Mouse (Mus musculus) liver, embryonic 12.5 days (tissue): ENCODE results near the gene Gucy2e. TPM values are rescaled to one million over a fixed set of nuclear protein-coding genes. Genes with fewer than 3 reads are reported as not detected.

Source experiments
- ATAC-seq: fragments of 200-750 bp; cut with Nextera tagmentation; 2 replicates; pipeline ENCODE4 v1.8.0; 2017; ENCODE audit warnings: moderate number of reproducible peaks, mild to moderate bottlenecking, moderate library complexity
- H3K27ac ChIP-seq: fragments of 300-500 bp; sonication (generic); 2 replicates; pipeline ENCODE4 v1.5.1; 2016; ENCODE audit warnings: mild to moderate bottlenecking
- H3K27me3 ChIP-seq: fragments of 300-500 bp; sonication (generic); replicated peaks from 2 replicates; pipeline ENCODE4 v1.6.1; 2016; ENCODE audit warnings: mild to moderate bottlenecking, moderate library complexity
- H3K36me3 ChIP-seq: fragments of 300-500 bp; sonication (generic); 2 replicates; pipeline ENCODE4 v1.6.1; 2016; ENCODE audit warnings: mild to moderate bottlenecking, moderate library complexity
- H3K4me1 ChIP-seq: fragments of 300-500 bp; sonication (generic); 2 replicates; pipeline ENCODE4 v1.6.1; 2016
- H3K4me2 ChIP-seq: fragments of 300-500 bp; sonication (generic); 2 replicates; pipeline ENCODE4 v1.6.1; 2016; ENCODE audit warnings: mild to moderate bottlenecking, moderate library complexity
- H3K4me3 ChIP-seq: fragments of 300-500 bp; sonication (generic); 2 replicates; pipeline ENCODE4 v1.5.1; 2016; ENCODE audit warnings: mild to moderate bottlenecking, moderate library complexity
- H3K9ac ChIP-seq: fragments of 300-500 bp; sonication (generic); 2 replicates; pipeline ENCODE4 v1.6.1; 2016; ENCODE audit warnings: mild to moderate bottlenecking, moderate library complexity
- H3K9me3 ChIP-seq: fragments of 300-500 bp; sonication (generic); replicated peaks from 2 replicates; pipeline ENCODE4 v1.6.1; 2016; ENCODE audit warnings: mild to moderate bottlenecking, moderate library complexity
- WGBS: fragments of 180-500 bp; shearing (Covaris S2); methylation state at CpG from one replicate; pipeline ENCODE4 v1.1.7; 2016; ENCODE audit not compliant: insufficient replicate concordance; 5-methylcytosine and 5-hydroxymethylcytosine counted together
- polyA plus RNA-seq: library from polyadenylated mRNA; unstranded; fragments of >200 nt; fragmentation: Nextera tagmentation; extraction: Ambion mirVana; gene quantifications from 2 replicates; pipeline ENCODE4 v1.2.1, GENCODE M21; 2016

Gucy2e gene
- polyA plus RNA-seq = not detected in 2 replicates

DNA sequence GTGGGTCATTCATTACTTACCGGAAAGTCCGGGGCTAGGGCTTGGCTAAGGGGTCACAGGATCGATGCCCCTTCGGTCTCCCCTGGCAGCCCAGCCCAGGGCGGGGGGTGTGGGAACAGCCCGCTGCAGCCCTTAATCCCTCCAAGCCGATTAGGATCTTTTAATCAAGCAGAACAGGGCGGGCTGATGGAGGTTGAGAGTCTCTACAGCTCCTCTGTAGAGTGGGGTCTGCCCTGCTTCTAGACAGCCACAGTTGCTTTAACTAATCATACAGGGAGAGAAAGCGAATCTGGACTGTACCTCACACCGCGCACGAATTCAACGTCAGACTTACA lies at the start of gene Gucy2e:
Gucy2e (minus strand) TSS at position 111 of the 335 bp plus-strand sequence.
- Histone ChIP-seq H3K9ac (0 out of 2 replicates have a peak within 1 kb of the TSS, but pooled peaks have one; percentile 32), H3K27me3 (peaks cover 82% of the 10 kb centered on the region), H3K9me3 (no peaks in the 10 kb centered on the region), H3K36me3 (no peaks in the 10 kb centered on the region), H3K4me1 (peaks cover 21% of the 10 kb centered on the region), H3K27ac (no peak within 1 kb of the TSS), H3K4me2 (peak within 1 kb of the TSS; percentile 71), H3K4me3 (peak within 1 kb of the TSS; percentile 45)
- ATAC-seq = no peak
- 18% methylated on average over 13 of the region's 13 CpGs for WGBS

- no peak for ATAC-seq
- no peak overlapping the region for H3K4me3 ChIP-seq
- no peak overlapping the region for H3K27ac ChIP-seq
- H3K9ac ChIP-seq = no peak overlapping the region
- no peaks in the 10 kb centered on the region for H3K36me3 ChIP-seq
- no peaks in the 10 kb centered on the region for H3K4me1 ChIP-seq
- WGBS = 54% methylated on average over 5 of the region's 5 CpGs
- no peak overlapping the region for H3K4me2 ChIP-seq
- no peaks in the 10 kb centered on the region for H3K9me3 ChIP-seq
- peaks cover 12% of the 10 kb centered on the region for H3K27me3 ChIP-seq
Measured at GRCm38 (mm10) chr11:69277267-69277666, 40.4 kb upstream of the Gucy2e start.

GRCm38 (mm10) chr11:69276081-69276480 lies 39.2 kb upstream of the Gucy2e start:
- no peak for ATAC-seq
- 40% methylated on average over 2 of the region's 2 CpGs for WGBS

DNA sequence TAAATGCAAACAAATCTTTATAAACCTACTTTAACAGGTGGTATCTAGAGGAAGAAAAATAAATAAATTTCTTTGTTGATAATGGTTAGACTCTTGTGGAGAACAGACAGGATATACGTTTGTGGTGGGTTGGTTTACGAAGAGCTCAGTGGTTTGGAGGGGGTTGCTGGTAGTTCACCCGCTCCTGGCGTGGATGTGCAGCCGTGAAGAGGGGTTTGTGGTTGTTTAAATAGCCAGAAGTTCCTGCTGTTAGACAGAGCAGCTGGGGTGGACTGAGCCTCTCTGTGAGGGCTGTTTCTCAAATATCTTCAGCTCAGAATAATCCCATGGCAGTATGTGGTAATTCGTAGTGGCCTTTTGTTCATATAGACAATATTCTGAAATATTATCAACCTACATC lies 38.8 kb upstream of the Gucy2e start:
- H3K4me2 ChIP-seq = no peak overlapping the region
- no peaks in the 10 kb centered on the region for H3K9me3 ChIP-seq
- H3K36me3 ChIP-seq = no peaks in the 10 kb centered on the region
- no peaks in the 10 kb centered on the region for H3K4me1 ChIP-seq
- H3K9ac ChIP-seq = no peak overlapping the region
- peaks cover 20% of the 10 kb centered on the region for H3K27me3 ChIP-seq
- H3K27ac ChIP-seq = no peak overlapping the region
- ATAC-seq = no peak
- H3K4me3 ChIP-seq = no peak overlapping the region
- WGBS = 46% methylated on average over 6 of the region's 6 CpGs

More at GRCm38 (mm10) chr11:69276081-69276480, 39.2 kb upstream of the Gucy2e start:
- Histone ChIP-seq H3K4me1 (no peaks in the 10 kb centered on the region), H3K27me3 (peaks cover 17% of the 10 kb centered on the region), H3K27ac (no peak overlapping the region), H3K9me3 (no peaks in the 10 kb centered on the region), H3K4me3 (no peak overlapping the region), H3K36me3 (no peaks in the 10 kb centered on the region), H3K9ac (no peak overlapping the region), H3K4me2 (no peak overlapping the region)

- no peaks in the 10 kb centered on the region for H3K36me3 ChIP-seq
- no peak overlapping the region for H3K27ac ChIP-seq
- H3K27me3 ChIP-seq = peaks cover 49% of the 10 kb centered on the region
- no peak overlapping the region for H3K4me3 ChIP-seq
- H3K9ac ChIP-seq = no peak overlapping the region
- WGBS = 32% methylated on average over 16 of the region's 16 CpGs
- no peak for ATAC-seq
- no peaks in the 10 kb centered on the region for H3K4me1 ChIP-seq
- no peak overlapping the region for H3K4me2 ChIP-seq
- H3K9me3 ChIP-seq = no peaks in the 10 kb centered on the region
Measured at GRCm38 (mm10) chr11:69272122-69272740, 35.4 kb upstream of the Gucy2e start.

DNA sequence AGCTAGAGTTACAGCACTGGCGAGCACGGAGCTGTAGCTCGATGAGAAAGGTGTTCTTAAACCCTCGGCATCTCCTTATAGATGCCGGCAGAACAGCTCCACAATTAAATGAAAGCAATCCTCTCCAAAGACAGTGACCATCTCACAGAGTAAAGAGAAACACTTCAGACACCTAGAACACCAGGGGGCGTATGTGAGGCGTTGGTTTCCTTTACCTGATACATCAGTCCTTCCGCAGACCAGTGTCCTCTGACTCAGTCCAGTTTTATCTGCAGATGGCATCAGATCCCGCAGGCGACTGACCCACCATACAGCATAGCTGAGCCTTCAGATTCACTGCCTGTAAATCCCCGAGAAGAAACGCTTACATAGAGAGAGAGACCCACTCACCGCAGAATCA lies 32.7 kb upstream of the Gucy2e start:
- peaks cover 46% of the 10 kb centered on the region for H3K27me3 ChIP-seq
- H3K4me1 ChIP-seq = peaks cover 8% of the 10 kb centered on the region
- H3K4me3 ChIP-seq = no peak overlapping the region
- no peaks in the 10 kb centered on the region for H3K9me3 ChIP-seq
- H3K9ac ChIP-seq = no peak overlapping the region
- no peak overlapping the region for H3K4me2 ChIP-seq
- ATAC-seq = no peak
- H3K27ac ChIP-seq = no peak overlapping the region
- no peaks in the 10 kb centered on the region for H3K36me3 ChIP-seq
- 14% methylated on average over 13 of the region's 13 CpGs for WGBS

DNA sequence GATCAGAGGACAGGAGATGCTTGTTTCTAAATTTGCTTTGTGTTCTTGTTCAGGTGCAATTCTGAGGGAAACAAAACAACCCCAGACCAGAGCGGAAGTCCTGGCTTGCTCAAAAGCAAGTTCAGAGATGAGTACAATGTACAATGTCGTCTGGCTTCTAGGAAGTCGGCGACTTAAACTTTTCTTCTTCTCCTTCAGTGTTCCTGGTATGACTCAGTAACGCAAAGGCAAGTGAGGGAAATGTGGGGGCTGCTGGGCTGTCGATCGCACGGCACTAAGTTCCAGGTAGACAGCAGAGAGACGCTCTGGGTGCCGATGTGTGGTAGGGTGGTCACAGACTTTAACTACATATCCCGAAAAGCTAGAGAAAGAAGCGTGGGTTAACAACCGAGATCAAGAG lies 31.3 kb upstream of the Gucy2e start:
- ATAC-seq = no peak
- Histone ChIP-seq H3K27me3 (peaks cover 50% of the 10 kb centered on the region), H3K9ac (no peak overlapping the region), H3K36me3 (no peaks in the 10 kb centered on the region), H3K4me3 (no peak overlapping the region), H3K27ac (no peak overlapping the region), H3K4me1 (peaks cover 14% of the 10 kb centered on the region), H3K9me3 (no peaks in the 10 kb centered on the region), H3K4me2 (no peak overlapping the region)
- 78% methylated on average over 13 of the region's 13 CpGs for WGBS

DNA sequence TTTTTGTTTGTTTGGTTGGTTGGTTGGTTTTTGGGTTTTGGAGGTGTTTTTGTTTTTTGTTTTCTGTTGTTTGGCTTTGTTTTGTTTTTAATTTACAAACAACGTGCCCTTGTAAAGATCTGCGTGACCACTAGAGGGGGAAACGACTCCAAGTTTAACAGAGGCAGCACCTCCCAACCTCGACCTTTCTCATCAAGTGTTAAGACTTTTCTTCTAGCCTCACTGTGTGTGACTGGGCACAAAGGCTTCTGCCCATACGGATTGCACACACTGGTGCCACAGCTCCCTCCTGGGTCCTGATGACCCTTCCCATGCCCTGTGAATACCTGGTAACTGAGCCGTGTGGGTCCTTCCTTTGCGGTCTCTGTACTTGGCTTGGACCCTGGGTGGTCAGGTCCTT lies 30.5 kb upstream of the Gucy2e start:
- peaks cover 14% of the 10 kb centered on the region for H3K4me1 ChIP-seq
- no peak overlapping the region for H3K9ac ChIP-seq
- no peak overlapping the region for H3K27ac ChIP-seq
- no peaks in the 10 kb centered on the region for H3K9me3 ChIP-seq
- H3K36me3 ChIP-seq = no peaks in the 10 kb centered on the region
- no peak overlapping the region for H3K4me3 ChIP-seq
- ATAC-seq = no peak
- H3K4me2 ChIP-seq = no peak overlapping the region
- H3K27me3 ChIP-seq = peaks cover 52% of the 10 kb centered on the region
- 26% methylated on average over 7 of the region's 7 CpGs for WGBS

- H3K9me3 ChIP-seq = no peaks in the 10 kb centered on the region
- H3K27me3 ChIP-seq = peaks cover 46% of the 10 kb centered on the region
- H3K4me3 ChIP-seq = no peak overlapping the region
- H3K4me2 ChIP-seq = peak overlapping the region; percentile 27; the same call in 1 of the 2 replicates
- WGBS = 9% methylated on average over 10 of the region's 10 CpGs
- no peak for ATAC-seq
- no peak overlapping the region for H3K9ac ChIP-seq
- peaks cover 14% of the 10 kb centered on the region for H3K4me1 ChIP-seq
- no peaks in the 10 kb centered on the region for H3K36me3 ChIP-seq
- no peak overlapping the region for H3K27ac ChIP-seq
Measured at GRCm38 (mm10) chr11:69266253-69266652, 29.4 kb upstream of the Gucy2e start.

DNA sequence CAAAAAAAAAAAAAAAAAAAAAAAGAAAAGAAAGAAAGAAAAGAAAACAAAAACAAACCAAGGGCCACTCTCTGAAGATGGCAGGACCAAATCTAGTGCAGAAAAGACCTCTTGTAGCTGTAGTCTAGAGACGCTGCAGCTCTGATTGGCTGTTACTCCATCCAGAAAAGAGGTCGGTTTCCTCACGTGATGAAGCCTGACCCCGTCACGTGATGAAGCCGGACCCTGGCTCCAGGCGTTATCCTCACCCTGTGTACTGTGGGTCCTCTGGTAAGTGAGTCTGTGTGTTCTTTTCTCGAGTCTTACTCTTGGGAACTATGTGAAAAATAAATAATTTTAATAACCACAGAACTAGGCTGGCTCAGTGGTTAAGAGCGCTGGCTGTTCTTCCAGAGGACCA lies 28.6 kb upstream of the Gucy2e start:
- Histone ChIP-seq H3K4me1 (peaks cover 14% of the 10 kb centered on the region), H3K9me3 (no peaks in the 10 kb centered on the region), H3K4me3 (no peak overlapping the region), H3K27ac (no peak overlapping the region), H3K27me3 (peaks cover 40% of the 10 kb centered on the region), H3K4me2 (no peak overlapping the region), H3K36me3 (no peaks in the 10 kb centered on the region), H3K9ac (no peak overlapping the region)
- WGBS = 62% methylated on average over 9 of the region's 9 CpGs
- no peak for ATAC-seq

- no peak for ATAC-seq
- Histone ChIP-seq H3K4me3 (no peak overlapping the region), H3K4me1 (peaks cover 14% of the 10 kb centered on the region), H3K4me2 (no peak overlapping the region), H3K9me3 (no peaks in the 10 kb centered on the region), H3K9ac (no peak overlapping the region), H3K27me3 (peaks cover 29% of the 10 kb centered on the region), H3K27ac (no peak overlapping the region), H3K36me3 (no peaks in the 10 kb centered on the region)
- WGBS = 50% methylated on average over 2 of the region's 2 CpGs
Measured at GRCm38 (mm10) chr11:69264276-69264675, 27.4 kb upstream of the Gucy2e start.

DNA sequence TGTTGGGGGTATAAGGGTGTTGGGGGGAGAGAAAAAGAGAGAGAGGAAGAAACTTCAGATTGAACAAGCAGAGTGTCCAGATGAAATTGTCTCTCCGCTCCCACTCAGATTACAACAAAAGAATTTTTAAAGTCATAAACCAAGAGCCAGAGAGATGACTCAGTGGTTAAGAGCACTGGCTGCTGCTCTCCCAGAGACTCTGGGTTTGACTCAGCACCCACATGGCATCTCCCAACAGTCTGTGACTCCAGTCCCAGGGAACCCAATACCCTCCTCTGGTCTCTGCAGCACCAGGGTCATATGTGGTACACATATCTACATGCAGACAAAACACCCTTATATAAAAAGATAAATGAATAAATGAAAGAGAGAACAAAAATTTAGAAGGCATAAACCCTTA lies 23.3 kb upstream of the Gucy2e start:
- Histone ChIP-seq H3K9me3 (no peaks in the 10 kb centered on the region), H3K27me3 (peaks cover 16% of the 10 kb centered on the region), H3K4me3 (no peak overlapping the region), H3K4me2 (no peak overlapping the region), H3K4me1 (peaks cover 16% of the 10 kb centered on the region), H3K36me3 (no peaks in the 10 kb centered on the region), H3K27ac (no peak overlapping the region), H3K9ac (no peak overlapping the region)
- WGBS = 72% methylated on average over 1 of the region's 1 CpGs
- no peak for ATAC-seq

DNA sequence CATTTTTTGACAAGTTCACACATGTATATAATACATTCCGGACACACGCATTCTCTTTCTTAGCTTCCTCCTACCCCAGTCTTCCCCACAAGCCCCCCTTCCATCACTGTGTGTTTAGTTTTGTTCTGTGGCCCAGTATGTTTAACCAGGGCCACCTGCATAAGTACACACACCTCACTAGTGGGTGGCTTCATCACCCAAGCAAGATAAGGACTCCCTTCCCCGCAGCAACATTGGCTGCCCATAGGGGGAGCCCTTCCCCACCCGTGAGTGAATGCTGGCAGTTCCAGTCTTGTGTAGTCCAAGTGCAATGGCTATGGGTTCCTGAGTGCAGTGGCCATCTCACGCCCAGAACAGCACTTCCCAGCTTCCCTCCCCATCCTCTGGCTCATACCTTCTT lies 21.5 kb upstream of the Gucy2e start:
- H3K4me3 ChIP-seq = no peak overlapping the region
- H3K9ac ChIP-seq = no peak overlapping the region
- H3K4me1 ChIP-seq = peaks cover 7% of the 10 kb centered on the region; the same call in 1 of the 2 replicates
- H3K36me3 ChIP-seq = no peaks in the 10 kb centered on the region
- peak overlapping the region; percentile 17; the same call in 1 of the 2 replicates for H3K4me2 ChIP-seq
- no peaks in the 10 kb centered on the region for H3K9me3 ChIP-seq
- no peak for ATAC-seq
- WGBS = 51% methylated on average over 5 of the region's 5 CpGs
- peaks cover 14% of the 10 kb centered on the region; the same call in 1 of the 2 replicates for H3K27me3 ChIP-seq
- no peak overlapping the region for H3K27ac ChIP-seq
